ENCODE assay signal across 16 mouse cellular contexts in genomic region chr10:5527634-5528033, GRCm38 (mm10). TPM values are rescaled to one million over a fixed set of nuclear protein-coding genes. Genes with fewer than 3 reads are reported as not detected.
DNase-seq lines count a peak whose midpoint lies in the region; ATAC-seq and TF ChIP-seq lines count a peak whose summit lies in the region.
"Had no signal": no experiment of that assay in that cellular context is flagged by ENCODE, and none has a peak within 500 bp of the region (broad histone marks: within the 10 kb centered on the region; RNA-seq: fewer than 3 reads in every experiment).

No protein-coding gene starts in this region.

- peaks cover 3% of the 10 kb centered on the region; the same call in 1 of the 2 replicates for H3K36me3 ChIP-seq in heart, adult 2 months (ENCODE audit: control insufficient read depth, insufficient read depth, low read length)
- H3K36me3 ChIP-seq in midbrain, embryonic 13.5 days = no peaks in the 10 kb centered on the region
- H3K36me3 ChIP-seq: forebrain, embryonic 10.5 days; hindbrain, embryonic 13.5 days; liver, embryonic 12.5 days; lung, embryonic 15.5 days; stomach, embryonic 15.5 days had no signal

- H3K27me3 ChIP-seq in heart, adult 2 months (ENCODE audit: control insufficient read depth, insufficient read depth, low read length) = no peaks in the 10 kb centered on the region
- H3K27me3 ChIP-seq in midbrain, embryonic 13.5 days = no peaks in the 10 kb centered on the region
- H3K27me3 ChIP-seq: hindbrain, embryonic 13.5 days; liver, embryonic 12.5 days; lung, embryonic 15.5 days; Patski; stomach, embryonic 15.5 days had no signal

- intact Hi-C loops in heart, adult 2 months (cut with DNase I) = no loop called here
- intact Hi-C loops in heart, postnatal 25 days (cut with DNase I) = no loop called here
- intact Hi-C loops in left cerebral cortex, adult 2 months (cut with DNase I) = no loop called here
- intact Hi-C loops in left cerebral cortex, postnatal 4 days (cut with DNase I) = no loop called here

- no peak for TF ChIP-seq CTCF in heart, adult 2 months (IDR thresholded peaks at IDR 0.05)
- no peak for TF ChIP-seq CTCF in left cerebral cortex, adult 2 months (IDR thresholded peaks at IDR 0.05)

- peak; percentile 19 for DNase-seq in adrenal gland, adult 2 months
- no peak for DNase-seq in adrenal gland, adult 18-20 months (ENCODE audit: low spot score in 2 of 2)
- peak in 1 of 2 experiments; percentile 12 for DNase-seq in heart, adult 2 months
- no peak for DNase-seq in heart, postnatal 25 days (ENCODE audit: low spot score)
- no peak for DNase-seq in left cerebral cortex, adult 2 months (ENCODE audit: extremely low spot score in 1 of 2, low spot score in 2 of 2)
- no peak for DNase-seq in left cerebral cortex, postnatal 4 days
- peak; percentile 63 for DNase-seq in brain, adult 2 months (ENCODE audit: low read depth, low spot score)
- DNase-seq: gastrocnemius, postnatal 10 days had no signal

- H3K9me3 ChIP-seq in midbrain, embryonic 13.5 days = no peaks in the 10 kb centered on the region
- H3K9me3 ChIP-seq: forebrain, embryonic 10.5 days; hindbrain, embryonic 13.5 days; liver, embryonic 12.5 days; lung, embryonic 15.5 days; stomach, embryonic 15.5 days had no signal

- H3K4me2 ChIP-seq in midbrain, embryonic 13.5 days (replicated peaks) = no peak overlapping the region
- H3K4me2 ChIP-seq: hindbrain, embryonic 13.5 days; liver, embryonic 12.5 days; lung, embryonic 15.5 days; stomach, embryonic 15.5 days had no signal

- no peak for TF ChIP-seq EP300 in heart, adult 2 months (IDR thresholded peaks at IDR 0.05; ENCODE audit: insufficient read depth, low read depth, low read length)

- no peak overlapping the region for H3K9ac ChIP-seq in heart, adult 2 months (ENCODE audit: low read depth, low read length)
- H3K9ac ChIP-seq in midbrain, embryonic 13.5 days (replicated peaks) = no peak overlapping the region
- H3K9ac ChIP-seq: hindbrain, embryonic 13.5 days; liver, embryonic 12.5 days; lung, embryonic 15.5 days; stomach, embryonic 15.5 days had no signal

- no peak for ATAC-seq in midbrain, embryonic 13.5 days
- ATAC-seq: activated CD4-positive, CD25-positive, alpha-beta regulatory T cell, adult 4 months; liver, embryonic 12.5 days; Patski had no signal

- no peaks in the 10 kb centered on the region; the same call in 1 of the 2 replicates for H3K79me2 ChIP-seq in heart, adult 2 months (replicated peaks; ENCODE audit: control insufficient read depth, insufficient read depth, low read length)

- no peak overlapping the region for H3K4me3 ChIP-seq in heart, adult 2 months
- H3K4me3 ChIP-seq in left cerebral cortex, adult 2 months = no peak overlapping the region
- no peak overlapping the region for H3K4me3 ChIP-seq in midbrain, embryonic 13.5 days (replicated peaks)
- H3K4me3 ChIP-seq: forebrain, embryonic 10.5 days; hindbrain, embryonic 13.5 days; liver, embryonic 12.5 days; lung, embryonic 15.5 days; stomach, embryonic 15.5 days had no signal

- H3K27ac ChIP-seq in heart, adult 2 months = peak overlapping the region; percentile 62
- peak overlapping the region; percentile 30; the same call in 1 of the 2 replicates for H3K27ac ChIP-seq in left cerebral cortex, adult 2 months
- H3K27ac ChIP-seq in midbrain, embryonic 13.5 days = no peak overlapping the region
- H3K27ac ChIP-seq: forebrain, embryonic 10.5 days; hindbrain, embryonic 13.5 days; liver, embryonic 12.5 days; lung, embryonic 15.5 days; stomach, embryonic 15.5 days had no signal

- WGBS in heart, adult 2 months = 14% methylated on average over 4 of the region's 4 CpGs
- WGBS in midbrain, embryonic 13.5 days = 73% methylated on average over 4 of the region's 4 CpGs

- TF ChIP-seq POLR2A in heart, adult 2 months (IDR thresholded peaks at IDR 0.05; ENCODE audit: insufficient read depth, low read depth, low read length) = no peak

- peaks cover 4% of the 10 kb centered on the region for H3K4me1 ChIP-seq in heart, adult 2 months (ENCODE audit: control insufficient read depth, insufficient read depth, low read length)
- H3K4me1 ChIP-seq in midbrain, embryonic 13.5 days (replicated peaks) = no peaks in the 10 kb centered on the region
- H3K4me1 ChIP-seq: forebrain, embryonic 10.5 days; hindbrain, embryonic 13.5 days; lung, embryonic 15.5 days; stomach, embryonic 15.5 days had no signal

RNA-seq across cellular contexts. Expression of gene Syne1, which starts 23.6 kb away (rescaled TPM):
- total RNA-seq in adrenal gland, adult 2 months (2021) = 10 to 100 TPM; 21.0 to 21.2 TPM
- 7.1 and 7.7 TPM in 2 replicates for polyA plus RNA-seq in adrenal gland, adult 2 months (2012; rRNA removed)
- total RNA-seq in adrenal gland, adult 18-20 months (2021) = 10 to 100 TPM; 17.9 to 23.0 TPM
- 10 to 100 TPM; 53.6 to 66.6 TPM for total RNA-seq in heart, adult 2 months (2021)
- polyA plus RNA-seq in heart, adult 2 months (2012; rRNA removed) = 29.0 and 42.6 TPM in 2 replicates
- total RNA-seq in heart, postnatal 25 days (2021) = 10 to 100 TPM; 63.2 to 70.1 TPM
- 100 to 1,000 TPM; 430 to 445 TPM for total RNA-seq in left cerebral cortex, adult 2 months (2021)
- total RNA-seq in left cerebral cortex, postnatal 4 days (2021) = 10 to 100 TPM; 57.9 to 58.8 TPM
- 7.3 and 7.5 TPM in 2 replicates for polyA plus RNA-seq in midbrain, embryonic 13.5 days (2015; fragmentation: Nextera tagmentation; extraction: Ambion mirVana)

Comparison
In these comparisons a context has a peak if more than half of its experiments do, and no peak if none do; other contexts are left out.
1. DNase-seq: peak in adrenal gland, adult 2 months (single experiment) and brain, adult 2 months (single experiment); none in adrenal gland, adult 18-20 months (0 of 2), heart, postnatal 25 days (single experiment), left cerebral cortex, adult 2 months (0 of 2) and left cerebral cortex, postnatal 4 days (single experiment).
2. RNA of gene Syne1, which starts 23.6 kb away (total RNA-seq): 430 to 445 TPM in left cerebral cortex, adult 2 months; 63.2 to 70.1 TPM in heart, postnatal 25 days, 53.6 to 66.6 TPM in heart, adult 2 months, 57.9 to 58.8 TPM in left cerebral cortex, postnatal 4 days, 17.9 to 23.0 TPM in adrenal gland, adult 18-20 months and 21.0 to 21.2 TPM in adrenal gland, adult 2 months; every median in the first group is over 4 times any median in the second.